Mouse (Mus musculus): ENCODE data around the gene Gc. TPM values are rescaled to one million over a fixed set of nuclear protein-coding genes. Genes with fewer than 3 reads are reported as not detected.
A peak's percentile ranks its signal among the peaks of the same experiment; 100 is the strongest.

The Gc gene
- total RNA-seq (2021), result not detected
- long read RNA-seq, experiment 1, result 0 reads
- long read RNA-seq, experiment 2, result 0 reads

DNA sequence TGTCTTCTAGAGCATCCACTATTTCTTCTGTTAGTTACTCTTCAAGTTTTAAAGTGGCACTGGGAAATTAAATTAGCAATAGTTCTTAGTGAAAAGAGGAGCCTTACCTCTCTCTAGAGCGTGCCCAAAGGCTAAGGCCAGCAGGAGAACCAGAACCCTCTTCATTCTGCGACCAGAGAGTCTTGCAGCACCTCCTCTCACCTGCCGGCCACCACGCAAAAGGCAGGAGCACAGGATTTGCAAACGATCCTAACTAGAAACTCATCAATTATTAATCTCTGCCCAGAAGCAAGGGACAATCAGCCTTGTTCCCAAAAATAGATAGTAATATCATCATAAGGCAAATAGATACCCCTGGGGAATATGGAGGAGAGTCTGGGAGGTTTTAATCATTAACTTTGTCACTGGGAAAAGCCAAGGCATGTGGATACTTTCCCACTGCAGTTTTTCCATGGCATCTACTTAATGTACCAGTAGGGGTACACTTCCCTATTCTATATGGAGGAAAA is at the start of gene Gc:
Gene Gc, minus strand, starts transcription at position 345 of the 509 bp plus-strand sequence.
- intact Hi-C loops (cut with DNase I), result no loop called here
- no peak for DNase-seq (ENCODE audit: low spot score in 2 of 2)

DNA sequence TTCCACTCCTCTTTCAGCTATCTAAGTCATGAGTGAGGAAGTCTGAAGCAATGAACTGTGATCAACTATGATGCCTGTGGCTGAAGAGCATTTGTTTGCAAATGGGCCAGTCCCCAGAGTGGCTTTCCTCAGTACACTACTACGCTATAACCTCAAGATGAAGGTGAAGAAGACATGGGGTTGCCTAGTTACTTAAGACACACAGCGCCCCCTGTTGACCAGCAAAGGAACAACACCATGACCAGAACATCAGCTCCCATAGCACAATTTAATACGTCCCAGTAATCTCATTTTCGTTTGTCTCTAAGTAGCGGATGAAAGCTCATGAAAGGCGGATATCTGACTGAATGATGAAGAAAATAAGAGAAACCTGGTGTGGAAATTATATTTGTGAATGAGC is 42.5 kb upstream of the Gc start:
- DNase-seq (ENCODE audit: low spot score in 2 of 2), result no peak
- intact Hi-C loops (cut with DNase I), result no loop called here

- intact Hi-C loops (cut with DNase I), result no loop called here
- DNase-seq (ENCODE audit: low spot score in 2 of 2), result no peak
These were observed 34.9 kb upstream of the Gc start for GRCm38 (mm10) chr5:89492560-89492959.

GRCm38 (mm10) chr5:89470483-89470882 is 12.8 kb upstream of the Gc start:
- DNase-seq (ENCODE audit: low spot score in 2 of 2), result no peak
- intact Hi-C loops (cut with DNase I), result no loop called here

GRCm38 (mm10) chr5:89467886-89468285 is 10.2 kb upstream of the Gc start:
- no peak for DNase-seq (ENCODE audit: low spot score in 2 of 2)
- intact Hi-C loops (cut with DNase I), result no loop called here

- intact Hi-C loops (cut with DNase I), result no loop called here
- DNase-seq (ENCODE audit: low spot score in 2 of 2), result no peak
These were observed 9.3 kb upstream of the Gc start for GRCm38 (mm10) chr5:89467045-89467444.

GRCm38 (mm10) chr5:89466275-89466674 is 8.6 kb upstream of the Gc start:
- intact Hi-C loops (cut with DNase I), result no loop called here
- no peak for DNase-seq (ENCODE audit: low spot score in 2 of 2)

- intact Hi-C loops (cut with DNase I), result no loop called here
- DNase-seq (ENCODE audit: low spot score in 2 of 2), result no peak
These were observed 4.1 kb upstream of the Gc start for GRCm38 (mm10) chr5:89461817-89462216.

GRCm38 (mm10) chr5:89459591-89459990 is 1.9 kb upstream of the Gc start:
- DNase-seq (ENCODE audit: low spot score in 2 of 2), result no peak
- intact Hi-C loops (cut with DNase I), result no loop called here

GRCm38 (mm10) chr5:89458987-89459386 is 1.3 kb upstream of the Gc start:
- intact Hi-C loops (cut with DNase I), result no loop called here
- no peak for DNase-seq (ENCODE audit: low spot score in 2 of 2)

GRCm38 (mm10) chr5:89455526-89455925 is 2.2 kb downstream of the Gc start:
- intact Hi-C loops (cut with DNase I), result no loop called here
- peak in 1 of 2 experiments; percentile 7 for DNase-seq (ENCODE audit: low spot score in 2 of 2)

DNA sequence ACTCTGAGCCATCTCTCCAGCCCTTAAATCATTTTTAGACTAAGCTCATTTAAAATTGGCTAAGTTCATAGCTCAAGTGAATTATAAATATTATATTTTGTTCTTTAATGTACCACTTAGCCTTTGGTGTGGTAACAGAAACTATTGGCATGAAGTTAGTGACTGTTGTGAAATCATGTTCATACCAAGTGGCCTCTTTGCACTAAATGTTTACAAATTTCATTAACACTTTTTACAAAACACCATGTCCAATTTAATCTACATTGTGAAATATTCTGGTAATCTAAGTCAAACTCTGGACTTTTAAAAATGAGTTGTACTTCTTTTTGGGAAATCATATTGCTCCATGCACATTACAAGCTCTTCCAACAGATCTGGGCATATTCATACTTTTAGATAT is 6.9 kb downstream of the Gc start:
- intact Hi-C loops (cut with DNase I), result no loop called here
- DNase-seq (ENCODE audit: low spot score in 2 of 2), result no peak

DNA sequence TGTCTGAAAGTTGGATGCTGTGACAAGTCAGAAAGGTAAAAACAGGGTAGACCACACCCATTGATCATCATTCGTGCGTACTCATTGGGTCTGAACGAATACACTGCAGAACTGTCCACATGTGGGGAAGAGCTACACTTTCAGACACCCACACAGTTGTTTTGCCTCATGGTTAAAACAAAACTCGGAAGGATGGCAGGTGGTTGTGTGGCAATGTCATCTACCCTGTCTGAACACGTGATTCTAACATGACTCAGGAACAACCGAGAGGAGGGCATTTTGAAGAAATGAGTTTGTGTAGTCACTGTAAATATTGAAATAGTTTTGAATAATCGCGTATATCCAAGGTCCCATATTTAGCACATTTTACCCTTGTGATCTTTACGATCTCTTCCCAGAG is 8.4 kb downstream of the Gc start:
- DNase-seq (ENCODE audit: low spot score in 2 of 2), result no peak
- intact Hi-C loops (cut with DNase I), result no loop called here

DNA sequence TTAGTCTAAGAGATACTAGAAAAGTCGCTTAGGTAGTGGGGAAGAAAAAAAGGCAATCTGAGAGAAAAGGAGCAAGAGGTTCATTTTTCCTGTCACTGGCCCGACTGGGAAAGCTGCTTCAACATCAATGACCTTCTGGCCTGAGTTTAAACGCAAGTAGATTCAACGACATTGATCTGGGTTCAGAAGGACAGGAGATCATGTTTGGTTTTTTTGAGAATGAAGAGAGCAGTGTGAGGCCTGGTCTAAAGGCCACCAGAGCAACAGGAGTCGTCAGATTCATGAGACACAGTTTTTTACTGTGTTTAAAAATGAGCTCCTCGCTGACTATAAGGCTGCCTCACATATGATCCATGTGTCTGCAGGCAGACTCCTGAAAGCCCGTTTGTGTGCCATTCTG is 9.7 kb downstream of the Gc start:
- intact Hi-C loops (cut with DNase I), result no loop called here
- DNase-seq (ENCODE audit: low spot score in 2 of 2), result no peak

DNA sequence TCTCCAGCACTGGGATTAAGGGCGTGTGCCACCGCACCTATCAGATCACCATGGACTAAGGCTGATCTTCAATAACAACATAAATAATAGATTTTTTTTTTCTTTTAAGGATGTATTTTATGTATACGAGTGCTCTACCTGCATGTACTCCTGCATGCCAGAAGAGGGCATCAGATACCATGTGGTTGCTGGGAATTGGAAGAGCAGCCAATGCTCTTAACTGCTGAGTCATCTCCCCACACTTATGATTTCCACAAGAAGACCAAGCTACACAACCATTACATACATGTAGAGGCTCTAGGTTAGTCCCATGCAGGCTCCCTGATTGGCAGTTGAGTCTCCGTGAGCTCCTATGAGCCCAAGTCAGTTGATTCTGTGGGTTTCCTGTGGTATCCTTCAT is 13.3 kb downstream of the Gc start:
- DNase-seq (ENCODE audit: low spot score in 2 of 2), result peak; percentile 3 to 20
- intact Hi-C loops (cut with DNase I), result no loop called here

DNA sequence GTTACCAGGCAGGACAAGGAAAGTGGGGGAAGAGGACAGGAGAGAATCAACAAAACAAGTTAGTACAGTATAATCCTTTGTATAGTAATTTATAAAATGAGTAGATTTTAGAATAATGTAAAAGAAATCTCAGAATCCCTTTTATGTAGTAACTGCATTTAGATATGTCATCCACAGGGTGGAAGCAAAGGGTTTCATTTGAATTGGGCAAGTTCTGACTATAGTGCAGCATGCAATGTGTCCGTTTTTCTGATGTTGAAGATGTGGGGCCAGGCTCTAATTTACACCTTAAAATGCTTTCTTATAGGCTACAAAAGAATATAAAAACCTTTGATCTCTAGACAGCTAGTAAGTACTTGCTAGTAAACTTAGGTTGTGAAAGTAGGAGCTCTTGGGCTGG is 46.2 kb downstream of the Gc start:
- intact Hi-C loops (cut with DNase I), result loop anchor here (2.0 to 10.0 kb wide), 4 partner anchors 133 to 786 kb away; no protein-coding TSS in a partner anchor
- peak in 1 of 2 experiments; percentile 10 for DNase-seq (ENCODE audit: low spot score in 2 of 2)

DNA sequence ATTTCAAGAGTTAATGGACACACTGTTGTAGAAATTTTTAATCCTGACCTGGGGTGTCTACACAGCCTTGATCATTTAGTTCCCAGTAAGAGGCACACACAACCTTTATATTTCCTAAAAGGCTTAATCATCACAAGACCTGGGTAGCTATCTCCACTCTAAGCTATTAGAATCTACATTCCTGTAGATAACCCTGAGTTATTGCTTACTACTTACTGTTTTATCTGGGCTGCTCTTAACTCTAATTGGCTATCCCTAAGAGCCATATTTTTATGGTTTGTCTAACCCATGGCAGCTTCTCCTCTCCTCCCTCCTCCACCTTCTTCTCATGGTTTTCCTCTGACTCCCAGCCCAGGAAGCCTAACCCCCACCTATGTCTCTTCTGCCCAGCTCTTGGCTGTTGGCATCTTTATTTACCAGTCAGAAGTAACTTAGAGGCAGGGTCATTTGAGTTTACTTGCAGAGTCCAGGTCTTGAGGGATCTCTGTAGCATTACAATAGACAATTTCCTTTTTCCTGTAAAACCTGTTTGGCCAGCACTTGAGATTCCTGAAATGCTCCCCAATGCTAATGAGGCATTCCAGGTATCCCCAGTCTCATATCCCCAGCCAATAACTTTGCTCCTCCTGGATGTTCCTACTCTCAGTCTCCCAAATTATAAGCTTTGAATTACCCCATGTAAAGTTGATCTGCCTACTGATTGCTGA is 50.2 kb downstream of the Gc start:
- intact Hi-C loops (cut with DNase I), result no loop called here

GRCm38 (mm10) chr5:89405132-89405531 is 52.6 kb downstream of the Gc start:
- intact Hi-C loops (cut with DNase I), result no loop called here
- DNase-seq (ENCODE audit: low spot score in 2 of 2), result no peak

More for the DNA sequence above, 50.2 kb downstream of the Gc start:
- no peak for DNase-seq (ENCODE audit: low spot score in 2 of 2)

DNA sequence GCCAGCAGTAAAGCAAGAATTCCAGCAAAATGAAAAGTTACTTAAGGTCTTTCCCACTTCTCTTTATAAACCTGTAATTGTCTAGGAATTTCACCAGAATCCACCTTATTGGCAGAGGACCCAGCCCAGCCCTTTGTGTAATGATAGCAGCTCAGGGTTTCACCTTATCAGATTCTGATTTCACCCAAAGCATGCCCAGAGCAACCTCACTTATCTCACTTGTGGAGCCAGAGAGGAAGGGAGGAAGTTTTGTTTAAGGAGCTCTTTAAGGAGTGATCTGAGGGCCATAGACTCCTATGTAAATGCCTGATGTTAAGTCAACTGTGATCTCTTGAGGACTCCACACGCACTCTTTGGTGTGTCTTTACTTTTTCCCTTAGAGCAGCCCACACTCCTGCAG is 67.3 kb downstream of the Gc start:
- DNase-seq (ENCODE audit: low spot score in 2 of 2), result no peak
- intact Hi-C loops (cut with DNase I), result no loop called here

GRCm38 (mm10) chr5:89384204-89384603 is 73.5 kb downstream of the Gc start:
- DNase-seq (ENCODE audit: low spot score in 2 of 2), result peak in 1 of 2 experiments; percentile 47
- intact Hi-C loops (cut with DNase I), result loop anchor here (5.0 to 10.0 kb wide), 2 partner anchors 592 to 689 kb away; no protein-coding TSS in a partner anchor

DNA sequence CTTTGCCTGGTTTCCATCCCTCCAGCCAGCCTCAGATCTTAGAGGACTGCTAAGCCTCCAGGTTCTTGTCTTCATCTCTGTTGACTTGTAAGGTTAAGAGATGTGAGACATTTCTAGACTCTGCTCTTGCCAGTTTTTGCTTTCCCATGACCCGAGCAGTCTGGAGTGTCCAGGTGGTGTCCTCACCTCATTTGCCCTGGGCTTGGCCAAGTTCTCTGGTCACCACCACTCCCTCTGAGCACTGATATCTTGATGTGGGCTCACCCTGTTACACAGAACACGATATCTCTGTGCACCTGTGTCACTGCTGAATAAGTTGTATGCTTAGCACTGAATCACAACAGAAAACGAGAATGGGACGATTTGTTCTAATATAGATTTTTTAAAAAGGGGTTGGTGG is 76.4 kb downstream of the Gc start:
- no peak for DNase-seq (ENCODE audit: low spot score in 2 of 2)
- intact Hi-C loops (cut with DNase I), result loop anchor here (5.0 to 10.0 kb wide), 2 partner anchors 589 to 687 kb away; no protein-coding TSS in a partner anchor

Data from left cerebral cortex, postnatal 14 days (tissue).